Mouse (Mus musculus) heart, embryonic 16.5 days (tissue): Measurements from ENCODE around the gene Kcnq2. TPM values are rescaled to one million over a fixed set of nuclear protein-coding genes. Genes with fewer than 3 reads are reported as not detected.
A peak's percentile ranks its signal among the peaks of the same experiment; 100 is the strongest.

Experiments used
- ATAC-seq: fragments of 200-750 bp; cut with Nextera tagmentation; replicated peaks from 2 replicates; pipeline ENCODE4 v1.8.0; 2017; ENCODE audit warnings: moderate number of reproducible peaks; ENCODE audit not compliant: insufficient read depth, low FRiP score; ENCODE audit errors: extremely low read depth
- H3K27ac ChIP-seq: fragments of 300-500 bp; sonication (generic); 2 replicates; pipeline ENCODE4 v1.5.1; 2014; ENCODE audit warnings: mild to moderate bottlenecking, low read length, control low read depth, moderate library complexity
- H3K27me3 ChIP-seq: fragments of 300-500 bp; sonication (generic); 2 replicates; pipeline ENCODE4 v1.6.1; 2014; ENCODE audit warnings: low read length, mixed read lengths; ENCODE audit not compliant: control insufficient read depth, insufficient read depth
- H3K36me3 ChIP-seq: fragments of 300-500 bp; sonication (generic); 2 replicates; pipeline ENCODE4 v1.6.1; 2014; ENCODE audit not compliant: control insufficient read depth, insufficient read depth
- H3K4me1 ChIP-seq: fragments of 300-500 bp; sonication (generic); 2 replicates; pipeline ENCODE4 v1.6.1; 2014; ENCODE audit warnings: low read length, mixed read lengths; ENCODE audit not compliant: control insufficient read depth, insufficient read depth
- H3K4me2 ChIP-seq: fragments of 300-500 bp; sonication (generic); 2 replicates; pipeline ENCODE4 v1.6.1; 2014; ENCODE audit warnings: low read depth, mild to moderate bottlenecking, control low read depth, low read length
- H3K4me3 ChIP-seq: fragments of 300-500 bp; sonication (generic); 2 replicates; pipeline ENCODE4 v1.5.1; 2014; ENCODE audit warnings: mild to moderate bottlenecking, control low read depth, low read length
- H3K9ac ChIP-seq: fragments of 300-500 bp; sonication (generic); 2 replicates; pipeline ENCODE4 v1.6.1; 2014; ENCODE audit warnings: low read length, control low read depth
- H3K9me3 ChIP-seq: fragments of 300-500 bp; sonication (generic); replicated peaks from 2 replicates; pipeline ENCODE4 v1.6.1; 2016; ENCODE audit warnings: low read length; ENCODE audit not compliant: control insufficient read depth
- WGBS: fragments of 180-500 bp; shearing (Covaris S2); extraction: QIAGEN DNeasy Blood & Tissue Kit; methylation state at CpG from one replicate; pipeline ENCODE4 v1.1.7; 2014; 5-methylcytosine and 5-hydroxymethylcytosine counted together
- polyA plus RNA-seq: library from polyadenylated mRNA; unstranded; fragments of >200 nt; fragmentation: Nextera tagmentation; extraction: Ambion mirVana; gene quantifications from 2 replicates; pipeline ENCODE4 v1.2.1, GENCODE M21; 2015

The Kcnq2 gene
- polyA plus RNA-seq, 1 experiment from 2014 or later: 0.11 TPM

DNA sequence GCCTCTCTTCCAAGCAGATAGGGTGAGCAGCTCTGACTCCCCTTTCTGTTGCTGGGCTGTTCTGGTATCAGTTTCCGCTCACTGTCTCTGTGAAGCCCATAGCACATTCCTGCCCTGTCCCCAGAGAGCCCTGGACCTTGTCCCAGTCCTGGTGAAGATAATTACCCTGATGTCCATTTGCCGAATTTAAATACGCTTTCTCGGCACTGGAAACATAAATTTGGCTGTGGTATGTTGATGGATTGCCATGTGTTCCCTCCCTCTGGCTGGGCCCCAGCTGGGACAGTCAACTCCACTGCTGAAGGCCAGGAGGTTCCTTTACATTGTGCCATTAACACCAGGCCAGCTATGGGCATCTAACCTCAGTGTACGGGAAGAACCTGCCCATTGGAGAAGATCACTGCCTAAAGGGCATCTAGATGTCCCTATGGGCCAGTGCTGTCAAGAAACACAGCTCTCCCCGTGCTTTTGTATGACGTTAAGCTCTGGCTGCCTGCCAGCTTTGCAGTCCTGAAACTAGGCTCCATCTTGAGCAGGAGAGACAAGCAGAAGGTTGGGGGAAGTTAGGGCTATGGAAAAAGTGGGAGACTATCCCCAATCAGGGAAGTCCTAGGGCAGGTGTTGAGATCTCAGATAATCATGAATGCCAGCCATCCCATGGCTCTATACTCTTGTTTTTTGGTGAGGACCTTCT, 86.7 kb downstream of the Kcnq2 start:
- 57% methylated on average over 7 of the region's 7 CpGs for whole genome bisulfite sequencing
- H3K27me3 ChIP-seq: peaks cover 2% of the 10 kb centered on the region; the same call in 1 of the 2 replicates
- H3K27ac ChIP-seq: no peak overlapping the region
- H3K4me1 ChIP-seq: no peaks in the 10 kb centered on the region
- H3K9ac ChIP-seq: no peak overlapping the region
- no peak for ATAC-seq
- no peak overlapping the region for H3K4me2 ChIP-seq
- no peak overlapping the region for H3K4me3 ChIP-seq
- H3K9me3 ChIP-seq: no peaks in the 10 kb centered on the region
- H3K36me3 ChIP-seq: no peaks in the 10 kb centered on the region

GRCm38 (mm10) chr2:181044001-181044400, 91.1 kb downstream of the Kcnq2 start:
- no peaks in the 10 kb centered on the region for H3K36me3 ChIP-seq
- no peak overlapping the region for H3K4me2 ChIP-seq
- H3K9ac ChIP-seq: no peak overlapping the region
- H3K9me3 ChIP-seq: no peaks in the 10 kb centered on the region
- no peak overlapping the region for H3K4me3 ChIP-seq
- peaks cover 35% of the 10 kb centered on the region for H3K27me3 ChIP-seq
- H3K27ac ChIP-seq: no peak overlapping the region
- H3K4me1 ChIP-seq: peaks cover 3% of the 10 kb centered on the region; the same call in 1 of the 2 replicates
- 23% methylated on average over 3 of the region's 3 CpGs for WGBS
- ATAC-seq: no peak

DNA sequence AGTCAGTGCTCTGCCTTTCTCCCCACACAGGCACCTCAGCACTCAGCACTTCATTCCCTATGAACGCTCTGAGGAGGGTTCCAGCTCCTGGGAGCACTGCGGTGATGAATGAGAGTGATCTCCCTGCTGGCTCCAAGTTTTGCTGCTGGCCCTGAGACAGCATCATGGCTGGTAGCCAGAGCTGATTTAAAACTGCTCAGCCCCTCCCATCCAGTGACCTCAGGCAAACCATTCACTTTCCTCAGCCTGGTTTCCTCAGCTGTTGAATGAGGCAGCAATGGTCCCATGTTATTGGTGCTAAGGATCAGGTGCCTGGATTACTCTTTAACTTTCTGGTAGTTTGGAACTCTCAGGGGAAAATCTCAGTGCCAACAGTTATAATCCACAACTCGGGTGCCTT, 91.7 kb downstream of the Kcnq2 start, which contains the start of gene Chrna4:
Gene Chrna4 (minus strand): TSS at position 110 of the 400 bp plus-strand sequence.
- Histone ChIP-seq H3K27me3 (peaks cover 41% of the 10 kb centered on the region), H3K9me3 (no peaks in the 10 kb centered on the region), H3K4me2 (no peak within 1 kb of the TSS), H3K27ac (no peak within 1 kb of the TSS), H3K4me3 (no peak within 1 kb of the TSS), H3K9ac (no peak within 1 kb of the TSS), H3K36me3 (no peaks in the 10 kb centered on the region), H3K4me1 (peaks cover 3% of the 10 kb centered on the region; the same call in 1 of the 2 replicates)
- WGBS: 41% methylated on average over 3 of the region's 3 CpGs
- no peak for ATAC-seq

DNA sequence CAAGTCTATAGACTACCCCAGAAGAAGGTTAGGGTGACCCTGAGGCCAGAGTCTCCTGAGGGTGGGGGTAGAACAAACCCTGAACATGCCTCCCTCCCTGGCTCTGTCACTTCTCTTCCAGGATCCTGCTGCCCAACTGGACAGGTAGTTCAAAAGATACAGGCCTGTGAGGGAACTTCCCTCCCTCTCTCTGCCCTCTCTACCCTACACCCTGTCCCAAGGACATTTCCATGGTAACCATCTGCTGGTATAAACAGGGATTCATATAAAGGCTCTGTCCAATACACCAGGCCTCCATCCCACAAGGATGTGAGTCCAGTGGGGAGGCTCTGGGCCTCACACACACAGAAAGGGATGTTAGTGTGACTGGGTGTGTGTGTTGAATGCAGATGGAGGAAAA, 92.7 kb downstream of the Kcnq2 start:
- Histone ChIP-seq H3K4me2 (no peak overlapping the region), H3K9me3 (no peaks in the 10 kb centered on the region), H3K27me3 (peaks cover 51% of the 10 kb centered on the region), H3K36me3 (no peaks in the 10 kb centered on the region), H3K9ac (no peak overlapping the region), H3K4me1 (peaks cover 3% of the 10 kb centered on the region; the same call in 1 of the 2 replicates), H3K27ac (no peak overlapping the region), H3K4me3 (no peak overlapping the region)
- ATAC-seq: no peak

- ATAC-seq: no peak
- Histone ChIP-seq H3K9ac (no peak overlapping the region), H3K9me3 (no peaks in the 10 kb centered on the region), H3K27ac (no peak overlapping the region), H3K4me1 (peaks cover 3% of the 10 kb centered on the region; the same call in 1 of the 2 replicates), H3K4me3 (no peak overlapping the region), H3K36me3 (no peaks in the 10 kb centered on the region), H3K4me2 (no peak overlapping the region), H3K27me3 (peaks cover 56% of the 10 kb centered on the region)
- WGBS: 14% methylated on average over 7 of the region's 7 CpGs
Measured at GRCm38 (mm10) chr2:181041941-181042340, 93.2 kb downstream of the Kcnq2 start.

- no peak for ATAC-seq
- Histone ChIP-seq H3K27ac (no peak overlapping the region), H3K9me3 (no peaks in the 10 kb centered on the region), H3K4me3 (peak overlapping the region; percentile 57), H3K27me3 (peaks cover 80% of the 10 kb centered on the region), H3K4me1 (peaks cover 3% of the 10 kb centered on the region; the same call in 1 of the 2 replicates), H3K4me2 (peak overlapping the region; percentile 93), H3K36me3 (no peaks in the 10 kb centered on the region), H3K9ac (peak overlapping the region; percentile 60)
- under 1% methylated on average over 16 of the region's 16 CpGs for WGBS
Measured at GRCm38 (mm10) chr2:181039356-181039680, 95.8 kb downstream of the Kcnq2 start.

DNA sequence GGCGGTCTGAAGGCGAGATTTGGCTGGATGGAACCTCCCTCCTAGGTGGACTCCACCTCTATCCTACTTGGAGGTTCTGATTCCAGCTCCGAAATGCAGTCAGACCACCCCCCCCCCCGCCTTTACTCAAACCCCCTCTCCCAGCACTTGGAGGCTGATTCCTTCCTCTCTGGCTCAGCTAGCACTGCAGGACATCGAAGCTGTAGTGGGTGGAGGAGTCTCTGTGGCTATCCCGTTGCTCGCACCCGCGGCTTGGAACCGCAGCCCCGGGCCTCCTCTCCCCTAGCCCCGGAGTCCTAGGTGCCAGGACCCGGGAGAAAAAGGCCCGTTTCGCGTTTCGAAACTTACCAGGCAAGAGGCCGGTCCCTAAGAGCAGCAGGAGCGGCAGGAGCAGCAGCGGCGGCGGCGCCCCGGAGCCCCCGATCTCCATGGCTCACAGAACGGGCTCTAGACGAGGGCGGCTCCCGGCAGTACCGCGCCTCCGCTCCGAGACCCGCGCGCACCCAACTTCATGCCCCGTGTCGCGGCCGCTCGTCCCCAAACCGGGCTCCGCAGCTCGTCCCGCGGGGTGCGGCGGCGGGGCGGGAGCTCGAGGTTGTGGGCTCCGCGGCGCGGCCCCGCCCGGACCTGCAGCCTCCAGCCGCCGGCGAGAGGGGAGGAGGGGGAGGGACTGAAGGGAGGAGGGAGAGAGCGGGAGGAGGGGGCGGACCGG, 96.3 kb downstream of the Kcnq2 start:
- peaks cover 8% of the 10 kb centered on the region for H3K4me1 ChIP-seq
- no peak overlapping the region for H3K27ac ChIP-seq
- H3K9me3 ChIP-seq: no peaks in the 10 kb centered on the region
- peak overlapping the region; percentile 60 for H3K9ac ChIP-seq
- no peaks in the 10 kb centered on the region for H3K36me3 ChIP-seq
- H3K4me2 ChIP-seq: peak overlapping the region; percentile 93
- WGBS: under 1% methylated on average over 62 of the region's 63 CpGs
- peaks cover 82% of the 10 kb centered on the region for H3K27me3 ChIP-seq
- no peak for ATAC-seq
- peak overlapping the region; percentile 57 for H3K4me3 ChIP-seq

DNA sequence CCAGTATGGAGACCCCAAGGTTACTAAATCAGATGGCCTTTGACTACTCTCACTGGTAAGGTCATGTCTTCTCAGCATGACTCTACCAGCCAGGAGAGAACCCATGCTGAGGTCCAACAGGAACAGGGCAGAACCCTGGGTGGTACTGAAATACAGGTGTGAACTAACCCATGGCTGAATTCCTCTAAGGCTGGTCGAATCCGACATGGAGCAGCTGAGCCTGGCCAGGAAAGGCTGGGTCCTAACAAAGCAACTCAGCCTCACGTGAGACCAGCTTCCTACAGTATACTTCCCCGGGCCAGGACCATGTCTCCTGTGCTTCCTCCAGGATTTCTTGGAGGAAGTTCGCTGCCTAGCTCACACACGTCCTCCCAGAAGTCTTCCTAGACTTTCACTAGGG, 98.5 kb downstream of the Kcnq2 start:
- peaks cover 87% of the 10 kb centered on the region for H3K27me3 ChIP-seq
- no peak overlapping the region for H3K27ac ChIP-seq
- no peak overlapping the region for H3K4me2 ChIP-seq
- no peak overlapping the region for H3K4me3 ChIP-seq
- H3K9me3 ChIP-seq: no peaks in the 10 kb centered on the region
- no peak for ATAC-seq
- H3K36me3 ChIP-seq: no peaks in the 10 kb centered on the region
- H3K4me1 ChIP-seq: peaks cover 19% of the 10 kb centered on the region
- H3K9ac ChIP-seq: no peak overlapping the region
- 64% methylated on average over 6 of the region's 6 CpGs for WGBS

DNA sequence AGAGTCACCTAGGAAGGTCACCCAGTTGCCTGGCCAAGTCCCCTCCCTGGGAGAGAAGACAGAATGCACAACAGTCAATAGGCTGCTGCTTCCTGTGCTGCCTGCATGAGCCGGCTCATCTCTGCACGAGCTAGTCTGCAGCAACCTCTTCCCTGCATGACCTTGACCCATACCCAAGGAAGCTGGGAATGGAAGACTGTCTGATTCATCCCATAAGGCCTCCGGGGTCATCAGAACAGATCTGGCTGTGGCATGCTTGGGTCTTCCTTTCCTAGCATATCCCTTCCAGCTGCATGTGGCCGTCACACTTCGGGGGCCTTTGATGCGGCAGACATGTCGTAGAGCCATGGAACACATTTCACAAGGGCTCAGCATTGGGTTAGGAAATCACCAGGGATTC, 99.9 kb downstream of the Kcnq2 start:
- ATAC-seq: no peak
- Histone ChIP-seq H3K4me1 (peaks cover 19% of the 10 kb centered on the region), H3K9me3 (no peaks in the 10 kb centered on the region), H3K9ac (no peak overlapping the region), H3K4me2 (no peak overlapping the region), H3K36me3 (no peaks in the 10 kb centered on the region), H3K4me3 (no peak overlapping the region), H3K27me3 (peaks cover 85% of the 10 kb centered on the region), H3K27ac (no peak overlapping the region)
- 80% methylated on average over 7 of the region's 7 CpGs for WGBS
